Mouse (Mus musculus) large intestine, adult 2 months (tissue): ENCODE measurements around the gene Inafm1. TPM values are rescaled to one million over a fixed set of nuclear protein-coding genes. Genes with fewer than 3 reads are reported as not detected.
"Not testable (repeated sequence)": the region's sequence is repeated elsewhere in the genome, so short reads cannot be mapped to it uniquely, and the experiment has no call there.

ENCODE experiments used
- DNase-seq: peaks from one replicate; pipeline ENCODE4 v3.0.0-alpha.2; 2012; ENCODE audit warnings: low read depth, low spot score
- WGBS: fragments of 180-500 bp; shearing (Covaris S2); methylation state at CpG from one replicate; pipeline ENCODE4 v1.1.7; 2018; 5-methylcytosine and 5-hydroxymethylcytosine counted together
- polyA plus RNA-seq: library from polyadenylated mRNA; depleted of rRNA; stranded (reverse); fragments of >200 nt; gene quantifications from 2 replicates; pipeline ENCODE4 v1.2.3, GENCODE M21; 2012; rRNA removed

The Inafm1 gene
- 21.6 and 27.9 TPM in 2 replicates for polyA plus RNA-seq

DNA sequence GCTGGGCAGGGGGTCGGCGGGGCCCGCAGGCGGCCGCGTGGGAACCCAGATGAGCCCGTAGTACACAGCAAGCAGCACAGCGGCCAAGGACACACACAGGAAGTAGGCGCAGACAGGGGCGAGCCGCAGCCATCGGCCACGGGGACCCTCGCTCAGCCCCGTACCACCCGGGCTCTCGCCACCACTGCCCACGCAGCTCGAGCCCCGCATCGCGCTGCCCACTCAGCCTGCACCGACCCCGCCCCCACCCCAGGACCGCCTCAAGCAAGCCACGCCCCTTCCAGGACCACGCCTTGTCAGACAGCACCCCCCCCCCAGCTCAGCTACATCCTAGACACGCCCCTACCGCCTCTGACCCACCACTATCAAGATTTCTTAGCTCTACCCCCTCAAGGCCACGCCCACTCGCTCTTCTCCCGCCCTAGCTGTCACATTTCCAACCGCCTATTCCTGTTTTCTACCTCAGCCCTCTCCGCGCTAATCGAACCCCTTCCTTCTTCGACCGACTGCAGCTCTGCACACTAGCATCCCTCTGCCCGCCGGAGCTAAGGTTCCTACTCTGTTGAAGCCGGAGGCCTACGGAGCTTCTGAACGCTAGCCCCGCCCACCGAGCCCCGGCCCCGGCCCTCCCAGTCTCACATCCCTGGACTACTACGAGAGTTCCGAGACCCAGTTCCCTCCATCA is at the start of gene Inafm1:
Gene Inafm1 (minus strand): TSS at position 537 of the 685 bp plus-strand sequence.
- 1% methylated on average over 47 of the region's 49 CpGs for WGBS

DNA sequence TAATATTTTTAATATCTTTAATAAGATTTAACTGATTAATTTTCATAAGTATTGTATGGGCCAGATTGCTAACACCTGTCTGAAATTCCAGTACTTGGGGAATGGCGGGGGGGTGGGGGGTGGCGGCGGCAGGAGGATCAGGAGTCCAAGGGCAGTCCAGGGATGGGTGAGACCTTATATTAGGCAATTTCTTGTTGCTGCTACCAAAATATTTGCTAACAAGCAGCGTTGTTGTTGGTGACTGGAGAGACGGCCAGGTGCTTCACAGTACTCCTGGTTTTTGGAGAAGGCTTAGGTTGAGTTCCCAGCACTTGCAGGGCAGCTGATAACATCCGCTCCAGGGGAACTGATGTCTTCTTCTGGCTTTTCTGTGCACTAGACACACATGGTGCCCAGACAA is 47.1 kb upstream of the Inafm1 start:
- DNase-seq, result no peak
- 79% methylated on average over 6 of the region's 6 CpGs for WGBS

More for the DNA sequence above, at the start of gene Inafm1:
- DNase-seq, result no peak

DNA sequence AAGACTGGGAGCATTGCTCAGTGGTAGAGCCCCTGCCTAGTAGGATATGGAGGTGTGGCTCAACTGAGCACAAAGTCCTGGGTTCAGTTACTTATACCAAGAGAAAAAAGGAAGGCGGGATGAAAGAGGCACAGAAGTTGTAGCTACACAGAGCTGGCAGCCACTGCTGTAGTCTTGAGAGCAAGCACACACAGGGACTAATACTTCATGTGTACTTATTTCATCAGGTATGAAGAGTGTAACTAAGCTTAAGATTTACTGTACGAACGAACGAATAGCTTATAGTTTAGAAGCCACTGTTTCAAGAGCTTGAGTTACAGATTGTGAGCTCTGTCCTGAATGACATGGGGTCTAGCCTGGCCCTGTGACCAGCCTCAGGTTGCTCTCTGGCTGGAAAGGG is 45.8 kb upstream of the Inafm1 start:
- no peak for DNase-seq
- WGBS, result 85% methylated on average over 4 of the region's 4 CpGs

DNA sequence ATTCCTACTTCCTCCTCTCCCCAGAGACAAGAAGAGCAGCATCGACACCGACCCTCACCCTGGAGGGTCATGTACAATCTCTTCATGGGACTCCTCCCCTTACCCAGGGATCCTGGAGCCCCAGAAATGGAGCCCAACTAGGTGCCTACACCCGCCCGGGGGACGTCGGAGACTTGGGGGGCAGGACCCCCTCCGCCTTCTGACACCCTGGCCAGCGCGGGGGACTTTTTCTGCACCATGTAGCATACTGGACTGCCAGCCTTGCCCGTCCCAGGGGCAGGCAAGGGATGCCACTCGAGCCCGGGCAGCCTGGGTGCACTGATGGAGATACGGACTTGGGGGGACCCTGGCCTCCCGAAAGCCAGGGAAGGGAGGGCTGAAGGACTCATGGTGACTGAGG is 43.7 kb upstream of the Inafm1 start:
- 92% methylated on average over 14 of the region's 14 CpGs for WGBS

DNA sequence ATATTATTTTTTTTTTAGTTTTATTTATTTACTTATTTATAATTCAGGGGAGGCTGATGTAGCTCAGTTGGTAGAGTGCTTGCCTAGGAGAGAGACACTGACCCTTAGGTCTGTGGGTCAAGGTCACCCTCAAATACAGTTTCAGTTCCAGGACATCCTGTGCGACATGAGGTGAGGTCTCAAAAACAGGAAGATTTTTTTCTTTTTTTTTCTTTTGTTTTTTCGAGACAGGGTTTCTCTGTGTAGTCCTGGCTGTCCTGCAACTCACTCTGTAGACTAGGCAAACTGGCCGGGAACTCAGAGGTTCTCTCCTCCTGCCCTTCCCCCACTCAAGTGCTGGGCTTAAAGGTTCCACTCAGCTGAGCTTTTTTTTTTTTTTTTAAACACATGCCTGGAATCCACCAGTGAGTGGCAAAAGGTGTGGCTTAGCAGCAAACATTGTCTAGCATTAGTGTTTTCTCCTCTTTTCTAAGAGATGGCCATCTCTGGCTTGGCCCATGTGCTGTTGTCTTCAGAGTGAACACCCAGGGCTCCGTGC is 41.9 kb upstream of the Inafm1 start:
- DNase-seq, result no peak

More for the DNA sequence above, 43.7 kb upstream of the Inafm1 start:
- DNase-seq, result no peak

DNA sequence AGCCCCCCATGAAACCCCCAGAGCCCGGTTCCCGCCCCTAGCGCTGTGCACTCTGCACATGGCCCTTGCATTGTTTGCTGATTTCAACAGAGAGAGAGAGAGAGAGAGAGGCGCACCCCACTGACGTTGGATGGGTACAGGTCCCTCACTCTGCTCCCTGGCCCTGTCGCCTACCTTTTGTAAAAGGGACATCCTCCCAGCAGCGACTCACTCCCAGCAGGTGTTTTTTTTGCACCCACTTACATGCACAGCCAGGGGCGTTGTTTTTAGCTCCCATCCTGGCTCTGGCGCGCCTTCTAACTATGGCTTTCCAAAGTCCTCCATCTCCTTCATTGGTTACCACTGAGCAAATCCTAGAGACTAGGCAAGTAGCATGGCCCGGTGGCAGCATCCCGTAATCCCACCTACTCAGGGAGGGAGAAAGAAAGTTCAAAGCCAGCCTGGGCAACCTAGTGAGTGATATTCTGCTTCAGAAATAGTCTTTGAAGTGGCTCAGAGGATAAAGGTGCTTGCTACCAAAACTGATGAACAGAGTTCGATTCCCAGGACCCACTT is 40.9 kb upstream of the Inafm1 start:
- DNase-seq, result no peak
- whole genome bisulfite sequencing, result 21% methylated on average over 13 of the region's 13 CpGs

More for the DNA sequence above, 41.9 kb upstream of the Inafm1 start:
- 64% methylated on average over 4 of the region's 4 CpGs for WGBS

DNA sequence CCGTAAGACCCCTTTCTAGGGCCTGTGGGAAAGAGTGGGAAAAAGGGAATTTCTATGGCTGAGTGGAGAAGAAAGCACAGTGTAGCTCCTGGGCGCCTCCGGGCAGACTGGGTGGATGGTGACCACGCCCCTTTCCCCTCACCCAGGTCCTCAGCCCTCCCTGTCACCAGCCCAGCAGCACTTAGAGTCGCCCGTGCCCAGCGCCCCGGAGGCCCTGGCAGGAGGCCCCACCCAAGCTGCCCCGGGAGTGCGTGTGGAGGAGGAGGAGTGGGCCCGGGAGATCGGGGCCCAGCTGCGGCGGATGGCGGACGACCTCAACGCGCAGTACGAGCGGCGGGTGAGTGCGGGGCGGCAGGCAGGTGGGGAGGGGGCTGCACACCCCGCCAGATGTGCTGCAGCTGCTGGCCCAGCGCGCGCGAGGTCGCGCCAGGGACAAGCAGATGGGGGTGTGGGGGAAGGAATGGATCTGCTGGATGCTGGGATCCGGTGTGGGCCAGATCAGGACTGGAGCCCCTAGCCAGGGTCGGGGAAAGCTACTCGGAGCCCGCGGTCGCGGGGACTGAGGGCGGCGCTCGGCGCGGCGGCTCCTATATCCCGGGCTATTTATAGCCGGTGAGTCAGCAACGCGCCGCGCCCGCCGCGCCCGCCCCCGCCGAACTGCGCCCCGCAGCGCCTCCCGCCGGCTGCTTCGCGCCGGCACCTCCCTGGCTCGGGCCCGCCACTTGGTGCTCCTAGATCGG is 40.2 kb upstream of the Inafm1 start:
- WGBS, result under 1% methylated on average over 66 of the region's 66 CpGs

DNA sequence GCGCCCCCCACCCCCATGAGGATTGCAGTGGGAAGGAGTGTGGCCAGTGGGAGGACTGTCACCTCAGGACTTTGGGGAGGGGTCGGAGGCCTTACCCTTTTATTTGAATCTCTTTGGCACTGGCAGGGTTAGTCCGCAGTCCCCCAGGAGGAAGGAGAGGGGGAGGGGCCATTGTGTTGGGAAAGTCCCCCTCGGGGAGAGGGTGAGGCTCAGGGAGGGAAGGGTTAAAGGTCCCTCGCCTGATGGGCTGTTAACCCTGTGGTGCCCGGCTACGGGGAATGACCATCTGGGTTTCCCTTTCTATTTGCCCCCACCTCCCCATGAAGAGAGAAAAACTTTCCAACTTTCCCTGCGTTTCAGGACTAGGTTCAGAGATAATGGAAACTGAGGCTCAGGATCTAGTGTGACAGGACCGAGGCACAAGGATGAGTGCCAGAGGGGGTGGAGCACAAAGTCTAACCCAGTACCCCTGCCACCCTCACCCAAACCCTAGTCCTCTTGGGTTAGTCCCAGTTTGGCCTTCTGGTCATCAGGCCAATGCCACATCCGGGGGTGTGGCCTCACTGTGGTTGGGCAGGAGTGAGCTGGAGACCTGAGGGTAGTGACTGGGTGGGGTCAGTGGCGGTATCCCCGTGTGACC is 39.4 kb upstream of the Inafm1 start:
- WGBS, result 1% methylated on average over 12 of the region's 12 CpGs
- no peak for DNase-seq

More for the DNA sequence above, 40.2 kb upstream of the Inafm1 start:
- DNase-seq, result no peak

DNA sequence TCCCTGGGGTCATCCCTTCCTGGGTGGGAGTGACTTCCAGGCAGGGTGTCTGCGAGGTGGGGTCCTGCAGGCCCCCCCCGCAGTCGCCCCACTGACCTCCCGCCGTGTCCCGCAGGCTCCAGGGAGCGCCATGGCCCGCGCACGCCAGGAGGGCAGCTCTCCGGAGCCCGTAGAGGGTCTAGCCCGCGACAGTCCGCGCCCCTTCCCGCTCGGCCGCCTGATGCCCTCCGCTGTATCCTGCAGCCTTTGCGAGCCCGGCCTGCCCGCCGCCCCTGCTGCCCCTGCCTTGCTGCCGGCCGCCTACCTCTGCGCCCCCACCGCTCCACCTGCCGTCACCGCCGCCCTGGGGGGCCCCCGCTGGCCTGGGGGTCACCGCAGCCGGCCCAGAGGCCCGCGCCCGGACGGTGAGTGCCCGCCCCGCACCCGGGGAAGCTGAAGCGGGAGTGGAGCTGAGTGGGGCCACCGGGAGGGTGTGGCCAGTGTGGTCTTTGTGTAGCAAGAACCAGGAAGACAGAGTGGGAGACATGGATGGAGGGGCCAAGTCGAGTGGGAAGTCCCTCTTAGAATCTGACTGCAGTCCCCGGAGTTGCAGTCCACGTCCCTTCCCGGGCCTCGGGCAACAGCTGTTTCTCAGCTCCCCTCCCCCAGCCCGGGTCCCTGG is 38.7 kb upstream of the Inafm1 start:
- no peak for DNase-seq
- WGBS, result under 1% methylated on average over 49 of the region's 49 CpGs

DNA sequence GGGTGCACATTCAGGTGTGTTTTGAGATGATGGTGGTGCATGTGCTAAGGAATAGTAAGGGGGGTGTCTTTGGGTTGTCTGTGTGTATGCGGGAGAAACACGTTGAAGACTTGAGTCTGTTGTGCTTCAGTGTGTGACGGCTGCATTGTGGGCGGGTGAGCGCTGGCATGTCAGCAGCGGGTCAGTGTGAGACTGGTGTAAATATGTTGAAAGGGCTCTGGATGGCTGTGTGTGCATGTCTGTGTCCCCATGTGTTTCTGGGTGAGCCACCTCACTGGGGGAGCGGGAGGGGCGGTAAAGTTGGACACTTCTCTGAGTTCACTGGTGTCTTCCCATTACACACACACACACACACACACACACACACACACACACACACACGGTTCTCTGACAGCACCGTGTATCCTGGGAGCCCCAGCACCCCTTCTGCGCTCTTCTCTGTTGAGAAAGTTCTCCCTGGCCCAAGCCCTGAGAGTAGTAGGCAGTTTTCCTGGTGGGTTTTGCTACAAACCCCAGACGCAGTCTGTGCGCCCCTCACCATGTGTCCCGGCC is 38.1 kb upstream of the Inafm1 start:
- DNase-seq, result no peak
- WGBS, result 1% methylated on average over 14 of the region's 14 CpGs

DNA sequence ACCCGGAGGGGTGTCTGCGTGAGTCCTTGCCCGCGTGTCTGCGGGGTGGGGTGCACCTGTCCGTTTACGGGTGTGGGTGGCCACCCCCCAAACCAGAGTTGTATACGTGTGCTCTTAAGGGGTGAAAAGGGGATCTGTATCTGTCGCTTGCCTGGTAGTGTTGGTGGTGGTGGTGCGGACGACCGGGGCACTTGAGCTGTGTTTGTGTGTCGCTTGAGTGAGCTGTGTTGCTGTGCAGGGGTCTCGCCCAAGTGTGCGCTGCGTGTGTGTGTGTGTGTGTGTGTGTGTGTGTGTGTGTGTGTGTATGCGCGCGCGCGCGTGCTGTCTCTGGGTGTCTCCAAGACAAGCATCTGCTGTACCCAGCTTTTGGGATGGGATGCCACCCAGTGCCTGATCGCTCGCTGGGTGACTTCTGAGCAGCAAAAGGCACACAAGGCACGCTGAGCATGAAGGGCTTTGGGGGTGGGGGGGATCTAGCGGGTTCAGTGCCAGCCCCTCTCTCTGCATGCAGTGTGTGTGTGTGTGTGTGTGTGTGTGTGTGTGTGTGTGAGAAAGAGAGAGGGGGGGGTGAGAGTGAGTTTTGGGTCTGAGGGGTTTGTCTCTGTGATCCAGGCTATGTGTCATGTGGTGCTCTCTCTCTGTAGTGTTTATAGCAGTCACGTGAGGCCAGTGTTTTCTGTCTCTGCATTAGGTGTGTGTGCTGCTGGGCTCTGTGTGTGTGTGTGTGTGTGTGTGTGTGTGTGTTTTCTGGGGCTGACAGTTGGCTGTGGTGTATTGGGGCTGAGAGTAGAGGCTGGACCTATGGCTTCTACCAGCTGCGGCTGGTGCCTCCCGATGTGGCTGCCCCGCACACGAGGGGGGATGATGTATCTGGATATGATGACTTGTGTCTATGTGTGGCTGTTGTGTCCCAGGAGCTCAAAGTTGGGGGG is 37.4 kb upstream of the Inafm1 start:
- WGBS, result 1% methylated on average over 31 of the region's 31 CpGs
- no peak for DNase-seq

DNA sequence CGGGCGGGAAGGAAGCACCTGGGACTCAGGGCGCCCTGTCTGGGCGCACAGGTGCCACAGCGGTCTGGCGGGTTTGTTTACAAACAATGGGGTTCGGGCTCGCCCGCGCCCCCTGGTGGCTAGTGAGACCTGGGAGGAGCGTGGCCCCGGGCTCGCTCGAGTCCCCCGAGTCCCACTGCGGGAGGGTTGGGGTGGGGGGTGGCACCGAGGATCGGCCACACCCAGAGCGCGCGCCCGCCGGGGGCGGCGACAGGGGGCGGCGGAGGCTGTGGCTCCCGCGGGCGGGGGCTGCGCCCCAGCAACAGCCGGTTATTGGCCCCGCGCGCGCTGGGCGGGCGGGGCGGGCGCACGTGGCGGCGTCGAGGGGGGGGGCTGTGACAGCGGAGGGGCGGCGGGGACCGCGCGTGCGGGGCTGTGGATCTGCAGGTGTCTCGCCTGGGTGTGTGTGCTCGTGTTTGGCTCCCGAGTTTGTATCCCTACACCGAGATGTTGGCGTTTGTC is 36.7 kb upstream of the Inafm1 start:
- 1% methylated on average over 56 of the region's 56 CpGs for WGBS
- DNase-seq, result no peak

DNA sequence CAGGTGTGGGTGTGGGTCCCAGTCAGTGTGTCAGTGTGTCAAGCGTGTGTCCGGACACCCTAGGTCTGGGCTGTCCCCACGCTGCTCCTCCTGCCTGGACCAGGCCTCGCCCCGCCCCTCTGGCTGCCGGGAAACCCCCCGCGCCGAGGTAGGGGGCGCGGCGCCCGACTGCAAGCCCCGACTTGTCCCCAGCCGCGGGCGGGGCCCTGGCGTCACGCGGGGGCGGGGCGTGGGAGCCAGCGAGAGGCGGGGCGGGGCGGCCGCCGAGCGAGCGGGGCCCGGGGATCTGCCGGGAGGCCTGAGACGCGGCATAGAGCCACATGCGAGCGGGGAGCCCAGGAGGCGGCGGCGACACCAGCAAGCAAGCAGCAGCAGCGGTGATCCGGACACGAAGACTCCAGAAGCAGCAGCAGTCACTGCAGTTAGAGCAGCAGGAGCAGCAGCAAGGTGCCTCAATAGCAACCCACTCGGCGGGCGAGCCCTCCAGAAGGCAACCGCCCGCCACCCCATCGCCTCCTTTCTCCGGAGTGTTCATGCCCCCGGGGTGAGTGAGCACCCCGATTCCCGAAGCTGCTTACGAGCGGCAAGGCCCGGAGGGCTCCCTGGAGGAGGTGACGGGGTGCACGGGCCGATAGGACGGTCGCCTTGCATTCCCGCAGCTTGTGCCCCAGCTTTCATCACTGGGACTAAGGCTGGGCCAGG is 36.1 kb upstream of the Inafm1 start:
- no peak for DNase-seq
- 1% methylated on average over 61 of the region's 61 CpGs for WGBS

DNA sequence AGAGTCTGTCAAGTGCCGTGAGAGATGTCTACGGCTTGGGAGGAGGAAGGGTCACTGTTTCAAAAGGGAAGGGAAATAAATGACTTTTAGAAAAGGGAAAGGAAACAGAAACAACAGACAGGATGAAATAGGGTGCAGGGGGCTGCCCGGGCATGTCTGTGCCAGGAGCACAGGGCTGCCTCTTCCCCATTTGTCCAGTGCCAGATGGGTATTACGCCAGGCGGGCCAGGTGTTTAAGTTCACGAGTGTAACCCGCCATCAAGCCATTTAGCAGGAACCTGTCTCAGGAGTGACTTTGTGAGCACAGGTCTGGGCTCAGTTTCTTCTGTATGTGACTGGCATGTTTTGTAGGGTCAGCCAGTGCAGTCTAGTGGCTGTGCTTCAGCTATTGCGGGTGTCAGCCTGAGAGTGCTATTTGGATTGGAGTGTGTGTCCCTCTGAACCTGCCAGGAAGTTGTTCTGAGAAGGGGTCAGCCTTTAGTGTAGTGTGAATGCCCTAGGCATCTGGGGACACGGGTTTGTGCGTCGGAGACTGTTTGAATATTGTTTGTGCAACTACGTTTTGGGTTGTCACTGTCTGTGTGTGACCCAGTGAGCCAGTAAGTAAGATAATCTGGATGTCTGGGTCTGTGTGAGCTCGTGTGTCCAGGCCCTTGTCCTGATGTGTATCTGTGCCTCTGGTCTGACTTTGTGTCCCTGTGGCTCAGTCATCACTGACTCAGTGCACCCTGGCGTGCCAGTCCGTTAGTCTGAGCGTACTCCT is 35.3 kb upstream of the Inafm1 start:
- no peak for DNase-seq

DNA sequence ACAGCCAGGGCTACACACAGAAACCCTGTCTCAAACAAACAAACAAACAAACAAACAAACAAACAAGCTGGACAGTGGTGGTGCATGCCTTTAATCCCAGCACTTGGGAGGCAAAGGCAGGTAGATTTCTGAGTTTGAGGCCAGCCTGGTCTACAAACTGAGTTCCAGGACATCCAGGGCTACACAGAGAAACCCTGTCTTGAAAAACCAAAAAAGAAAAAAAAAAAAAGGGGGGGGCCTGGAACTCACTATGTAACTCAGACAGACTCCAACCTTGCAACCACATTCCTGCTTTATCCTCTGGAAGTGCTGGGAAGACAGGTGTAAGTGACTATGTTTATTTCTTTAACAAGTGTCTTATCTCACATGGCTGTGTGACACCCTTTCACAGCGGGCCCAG is 34.7 kb upstream of the Inafm1 start, which contains the start of gene Bbc3:
Gene Bbc3 (plus strand): TSS at position 301 of the 400 bp plus-strand sequence.
- DNase-seq, result not testable (repeated sequence)
- WGBS, result 23% methylated on average over 1 of the region's 1 CpGs

More for the DNA sequence above, 35.3 kb upstream of the Inafm1 start:
- 22% methylated on average over 16 of the region's 16 CpGs for WGBS

DNA sequence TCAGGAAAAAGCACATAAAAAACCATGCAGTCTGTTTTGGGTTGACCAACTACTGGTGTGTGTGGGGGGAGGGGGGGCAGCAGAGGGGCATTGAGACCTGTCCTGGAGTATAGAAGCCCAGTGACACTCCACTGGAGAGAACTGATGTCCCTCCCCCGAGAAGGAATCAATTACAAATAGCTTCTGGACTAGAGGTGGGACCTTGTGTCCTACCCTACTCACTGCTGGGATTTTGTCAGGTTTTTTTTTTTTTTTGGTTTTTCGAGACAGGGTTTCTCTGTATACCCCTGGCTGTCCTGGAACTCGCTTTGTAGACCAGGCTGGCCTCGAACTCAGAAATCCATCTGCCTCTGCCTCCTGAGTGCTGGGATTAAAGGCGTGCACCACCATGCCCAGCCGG is 33.7 kb upstream of the Inafm1 start:
- DNase-seq, result not testable (repeated sequence)
- 82% methylated on average over 6 of the region's 6 CpGs for WGBS
